Mouse (Mus musculus) G1E (cell line): Measurements from ENCODE around the gene Sv2a.

Experiments
- CTCF ChIP-seq: IDR thresholded peaks from 2 replicates; pipeline ENCODE4 v1.5.1; 2012; ENCODE audit warnings: low read depth, low read length, inconsistent platforms, mixed read lengths
- GATA1 ChIP-seq: IDR thresholded peaks from 2 replicates; pipeline ENCODE4 v1.6.1; 2012; ENCODE audit warnings: borderline replicate concordance, low read length, inconsistent platforms, mixed read lengths
- POLR2AphosphoS5 ChIP-seq: IDR thresholded peaks from 2 replicates; pipeline ENCODE4 v1.6.1; 2012; ENCODE audit warnings: low read depth, low read length, inconsistent platforms; ENCODE audit not compliant: insufficient replicate concordance
- TAL1 ChIP-seq: conservative IDR thresholded peaks from 2 replicates; pipeline ENCODE4 v1.6.1; 2012; ENCODE audit warnings: low read depth, low read length, inconsistent platforms, mixed read lengths

DNA sequence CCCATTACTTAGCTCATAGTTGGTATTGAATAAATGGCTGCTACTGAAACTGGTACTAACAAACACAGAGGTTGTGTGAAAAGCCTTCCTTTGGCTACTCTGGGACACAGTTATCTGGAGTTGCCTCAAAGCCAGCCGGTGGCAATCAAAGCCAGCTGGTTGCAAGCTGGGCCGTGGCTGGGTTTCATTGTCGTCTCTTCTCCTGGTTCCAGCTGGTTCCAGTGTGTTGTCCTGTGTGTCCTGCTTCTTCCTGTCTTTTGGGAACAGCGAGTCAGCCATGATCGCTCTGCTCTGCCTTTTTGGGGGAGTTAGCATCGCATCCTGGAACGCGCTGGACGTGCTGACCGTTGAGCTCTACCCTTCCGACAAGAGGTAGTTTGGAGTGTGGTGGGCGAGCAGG lies 12.0 kb downstream of the Sv2a start:
- TF ChIP-seq CTCF = no peak
- no peak for TF ChIP-seq GATA1
- TF ChIP-seq TAL1 = no peak
- no peak for TF ChIP-seq POLR2AphosphoS5
